In the genomic region with DNA sequence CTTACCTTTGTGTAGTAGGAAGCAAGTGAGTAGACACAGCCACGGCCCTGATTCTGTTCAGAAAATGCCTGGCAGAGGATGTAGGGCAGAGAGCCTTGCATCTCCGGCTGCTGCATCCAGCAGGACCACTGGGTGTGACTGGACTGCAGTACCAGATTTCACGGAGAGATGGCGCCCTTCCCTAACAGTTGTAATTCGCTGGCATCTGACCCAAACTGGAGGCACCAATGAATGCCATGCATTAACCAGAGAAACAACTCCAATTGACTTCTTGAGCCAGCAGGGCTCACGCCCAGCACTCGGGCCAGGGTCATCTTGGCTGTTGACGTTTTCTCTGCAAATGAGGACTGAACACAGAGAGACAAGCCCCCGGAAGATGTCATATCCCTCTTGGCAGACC, we compare ENCODE assay signal across 8 mouse cellular contexts. TPM values are rescaled to one million over a fixed set of nuclear protein-coding genes. Genes with fewer than 3 reads are reported as not detected.
DNase-seq lines count a peak whose midpoint lies in the region; ATAC-seq and TF ChIP-seq lines count a peak whose summit lies in the region.

No protein-coding gene starts in this region.

- no peak for ATAC-seq in heart, embryonic 11.5 days (replicated peaks; ENCODE audit: insufficient number of reproducible peaks, low FRiP score, low TSS enrichment)
- peak; percentile 64 for ATAC-seq in granulocyte monocyte progenitor cell, adult 5-6 weeks (replicated peaks; ENCODE audit: poor library complexity, severe bottlenecking)
- no peak for ATAC-seq in kidney, postnatal 0 days (replicated peaks; ENCODE audit: low FRiP score, low read depth)
- ATAC-seq in stomach, embryonic 15.5 days (ENCODE audit: insufficient read depth, low FRiP score, low read depth): no peak

- 5% methylated on average over 9 of the region's 9 CpGs for WGBS in heart, embryonic 11.5 days (ENCODE audit: insufficient replicate concordance)
- WGBS in kidney, postnatal 0 days: 5% methylated on average over 9 of the region's 9 CpGs
- WGBS in stomach, embryonic 15.5 days: 7% methylated on average over 9 of the region's 9 CpGs

- peaks cover 11% of the 10 kb centered on the region for H3K4me1 ChIP-seq in heart, embryonic 11.5 days (ENCODE audit: control insufficient read depth, insufficient read depth, low read length)
- H3K4me1 ChIP-seq in kidney, postnatal 0 days (replicated peaks; ENCODE audit: insufficient read depth, low read length): 0 out of 2 replicates have a peak, but pooled peaks cover 12% of the 10 kb centered on the region
- peaks cover 19% of the 10 kb centered on the region for H3K4me1 ChIP-seq in stomach, embryonic 15.5 days

- no peaks in the 10 kb centered on the region for H3K36me3 ChIP-seq in heart, embryonic 11.5 days (ENCODE audit: control insufficient read depth, insufficient read depth, low read length)
- no peaks in the 10 kb centered on the region for H3K36me3 ChIP-seq in kidney, postnatal 0 days (ENCODE audit: insufficient read depth, low read length)
- no peaks in the 10 kb centered on the region for H3K36me3 ChIP-seq in stomach, embryonic 15.5 days

- H3K4me3 ChIP-seq in heart, embryonic 11.5 days (ENCODE audit: low read depth, low read length): no peak overlapping the region
- H3K4me3 ChIP-seq in kidney, postnatal 0 days (replicated peaks; ENCODE audit: low read depth, low read length): no peak overlapping the region
- no peak overlapping the region for H3K4me3 ChIP-seq in stomach, embryonic 15.5 days (replicated peaks)

- DNase-seq in heart, adult 18-20 months: peak; percentile 87 to 98
- DNase-seq in embryo, embryonic 11.5 days (ENCODE audit: low read depth, low spot score): peak; percentile 80
- peak; percentile 91 for DNase-seq in kidney, postnatal 0 days (ENCODE audit: low spot score)
- peak; percentile 84 for DNase-seq in liver
- DNase-seq in natural killer cell, adult 2 months (ENCODE audit: low spot score in 2 of 2): peak; percentile 79 to 82

- no peak overlapping the region for H3K4me2 ChIP-seq in heart, embryonic 11.5 days
- H3K4me2 ChIP-seq in kidney, postnatal 0 days (ENCODE audit: low read length): no peak overlapping the region
- no peak overlapping the region for H3K4me2 ChIP-seq in stomach, embryonic 15.5 days

- H3K27me3 ChIP-seq in heart, embryonic 11.5 days (ENCODE audit: control insufficient read depth, insufficient read depth, low read length): peaks cover 35% of the 10 kb centered on the region
- no peaks in the 10 kb centered on the region; the same call in 1 of the 2 replicates for H3K27me3 ChIP-seq in kidney, postnatal 0 days (ENCODE audit: insufficient read depth, low read length)
- peaks cover 11% of the 10 kb centered on the region; the same call in 1 of the 2 replicates for H3K27me3 ChIP-seq in stomach, embryonic 15.5 days (replicated peaks)

- peak; percentile 98 for TF ChIP-seq CTCF in kidney, postnatal 0 days (IDR thresholded peaks at IDR 0.05; ENCODE audit: low read depth)

- H3K27ac ChIP-seq in heart, embryonic 11.5 days (ENCODE audit: low read depth, low read length): no peak overlapping the region
- H3K27ac ChIP-seq in kidney, postnatal 0 days: no peak overlapping the region
- peak overlapping the region; percentile 19; the same call in 1 of the 2 replicates for H3K27ac ChIP-seq in stomach, embryonic 15.5 days

- no peaks in the 10 kb centered on the region for H3K9me3 ChIP-seq in heart, embryonic 11.5 days (replicated peaks; ENCODE audit: control insufficient read depth, low read length)
- no peaks in the 10 kb centered on the region for H3K9me3 ChIP-seq in kidney, postnatal 0 days (replicated peaks; ENCODE audit: low read length)
- no peaks in the 10 kb centered on the region for H3K9me3 ChIP-seq in stomach, embryonic 15.5 days

- H3K9ac ChIP-seq in heart, embryonic 11.5 days (ENCODE audit: low read depth, low read length): no peak overlapping the region
- H3K9ac ChIP-seq in kidney, postnatal 0 days (ENCODE audit: low read depth, low read length): no peak overlapping the region
- no peak overlapping the region for H3K9ac ChIP-seq in stomach, embryonic 15.5 days

RNA-seq across cellular contexts. Expression of gene Olfm1, which starts 11.4 kb away (rescaled TPM):
- 10 to 100 TPM in 1 of 2 experiments, 1 to 10 TPM in 1; 9.4 to 10.3 TPM for total RNA-seq in heart, adult 18-20 months (2021)
- polyA plus RNA-seq in heart, embryonic 11.5 days (2014; fragmentation: Nextera tagmentation; extraction: Ambion mirVana): 7.6 and 10.3 TPM in 2 replicates
- 1.3 and 6.3 TPM in 2 replicates for total RNA-seq in granulocyte monocyte progenitor cell, adult 5-6 weeks (2014; fragmentation: Nextera tagmentation)
- total RNA-seq in granulocyte monocyte progenitor cell, adult 5-6 weeks (2017): 0.56 and 0.93 TPM in 2 replicates
- 12.0 and 13.8 TPM in 2 replicates for polyA plus RNA-seq in kidney, postnatal 0 days (2015; fragmentation: Nextera tagmentation; extraction: Ambion mirVana)
- 21.6 and 22.2 TPM in 2 replicates for polyA plus RNA-seq in stomach, embryonic 15.5 days (2015; fragmentation: Nextera tagmentation; extraction: Ambion mirVana)
